Comparison of ENCODE assay signal across 16 mouse cellular contexts in the genomic region with DNA sequence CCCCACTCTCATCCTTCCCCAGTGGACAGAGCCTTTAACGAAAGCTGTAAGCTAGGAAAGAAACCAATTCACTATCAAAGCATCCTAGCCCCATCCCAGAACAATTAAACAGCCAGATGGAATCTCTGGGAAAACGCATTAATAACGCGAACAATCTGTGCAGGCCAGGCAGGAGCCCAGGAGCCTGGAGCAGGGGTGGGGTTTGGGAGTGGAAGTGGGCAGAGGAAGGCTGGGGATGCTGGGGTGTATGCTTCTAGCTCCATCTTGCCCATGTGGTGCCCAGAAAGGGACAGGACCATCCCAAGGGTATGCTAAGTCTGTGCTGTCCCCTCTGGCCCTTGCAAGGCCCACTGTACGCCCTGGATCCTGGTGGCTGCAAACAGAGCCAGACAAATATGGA. TPM values are rescaled to one million over a fixed set of nuclear protein-coding genes. Genes with fewer than 3 reads are reported as not detected.
A peak's percentile ranks its signal among the peaks of the same experiment; 100 is the strongest.
DNase-seq lines count a peak whose midpoint lies in the region; ATAC-seq and TF ChIP-seq lines count a peak whose summit lies in the region.
"Had no signal": no experiment of that assay in that cellular context is flagged by ENCODE, and none has a peak within 500 bp of the region (broad histone marks: within the 10 kb centered on the region; RNA-seq: fewer than 3 reads in every experiment).

No protein-coding gene starts in this region.

- ATAC-seq in embryonic facial prominence, embryonic 15.5 days (ENCODE audit: insufficient number of reproducible peaks, low FRiP score, low TSS enrichment, low read depth), result peak; percentile 39; the same call in 1 of the 2 replicates
- no peak for ATAC-seq in cerebellum, adult (ENCODE audit: insufficient number of reproducible peaks, low FRiP score, low TSS enrichment)
- ATAC-seq: inflammation-experienced regulatory T-cells, adult 6 months had no signal

- peaks cover 66% of the 10 kb centered on the region for H3K4me1 ChIP-seq in embryonic facial prominence, embryonic 15.5 days
- peaks cover 9% of the 10 kb centered on the region for H3K4me1 ChIP-seq in kidney, adult 2 months (ENCODE audit: control insufficient read depth, insufficient read depth, low read length)

- no peak overlapping the region; the same call in 1 of the 2 replicates for H3K4me2 ChIP-seq in embryonic facial prominence, embryonic 15.5 days (replicated peaks)
- H3K4me2 ChIP-seq: hindbrain, embryonic 12.5 days; midbrain, embryonic 12.5 days; neural tube, embryonic 13.5 days; stomach, embryonic 15.5 days had no signal

- H3K36me3 ChIP-seq in embryonic facial prominence, embryonic 15.5 days, result no peaks in the 10 kb centered on the region
- H3K36me3 ChIP-seq in kidney, adult 2 months (ENCODE audit: control insufficient read depth, insufficient read depth, low read length), result no peaks in the 10 kb centered on the region
- H3K36me3 ChIP-seq: hindbrain, embryonic 12.5 days; midbrain, embryonic 12.5 days; neural tube, embryonic 13.5 days; stomach, embryonic 15.5 days had no signal

- H3K9ac ChIP-seq in embryonic facial prominence, embryonic 15.5 days, result no peak overlapping the region
- H3K9ac ChIP-seq: hindbrain, embryonic 12.5 days; midbrain, embryonic 12.5 days; neural tube, embryonic 13.5 days; stomach, embryonic 15.5 days had no signal

- peak overlapping the region; percentile 73 for H3K27ac ChIP-seq in embryonic facial prominence, embryonic 15.5 days (replicated peaks)
- H3K27ac ChIP-seq in kidney, adult 2 months (ENCODE audit: insufficient read depth, low read depth, low read length), result no peak overlapping the region
- H3K27ac ChIP-seq: hindbrain, embryonic 12.5 days; midbrain, embryonic 12.5 days; neural tube, embryonic 13.5 days; stomach, embryonic 15.5 days had no signal

- H3K27me3 ChIP-seq in embryonic facial prominence, embryonic 15.5 days, result peaks cover 31% of the 10 kb centered on the region
- no peaks in the 10 kb centered on the region for H3K27me3 ChIP-seq in kidney, adult 2 months (replicated peaks; ENCODE audit: control insufficient read depth, insufficient read depth, low read length)

- no peak for TF ChIP-seq CTCF in kidney, adult 2 months (conservative IDR thresholded peaks at IDR 0.05; ENCODE audit: insufficient read depth, insufficient read length, low read depth, low read length)

- no peaks in the 10 kb centered on the region for H3K9me3 ChIP-seq in embryonic facial prominence, embryonic 15.5 days (replicated peaks)
- H3K9me3 ChIP-seq: hindbrain, embryonic 12.5 days; midbrain, embryonic 12.5 days; neural tube, embryonic 13.5 days; stomach, embryonic 15.5 days had no signal

- DNase-seq in layer of hippocampus, adult 11-12 months (ENCODE audit: low spot score), result peak; percentile 57
- no peak for DNase-seq in layer of hippocampus, adult 9-10 months (ENCODE audit: low spot score)
- DNase-seq in brain, adult 2 months (ENCODE audit: low read depth, low spot score), result peak; percentile 27
- DNase-seq in layer of hippocampus, postnatal 14 days (ENCODE audit: low spot score in 2 of 2), result peak; percentile 33 to 77
- no peak for DNase-seq in kidney, adult 2 months
- DNase-seq: adrenal gland, postnatal 25 days; cerebellum, adult 11 months; lung, adult 18-20 months; thymus, postnatal 36 days had no signal

- 27% methylated on average over 5 of the region's 5 CpGs for WGBS in embryonic facial prominence, embryonic 15.5 days
- WGBS in kidney, adult 2 months, result 84% methylated on average over 5 of the region's 5 CpGs

- no peak overlapping the region for H3K4me3 ChIP-seq in embryonic facial prominence, embryonic 15.5 days (replicated peaks)
- no peak overlapping the region for H3K4me3 ChIP-seq in kidney, adult 2 months (ENCODE audit: insufficient read depth, low read depth, low read length)
- H3K4me3 ChIP-seq: hindbrain, embryonic 12.5 days; midbrain, embryonic 12.5 days; neural tube, embryonic 13.5 days; stomach, embryonic 15.5 days had no signal

- no peak for TF ChIP-seq POLR2A in kidney, adult 2 months (IDR thresholded peaks at IDR 0.05; ENCODE audit: low read depth, low read length)

RNA-seq across cellular contexts. Expression of a gene that starts 5.1 kb away (rescaled TPM):
- 16.6 and 18.7 TPM in 2 replicates for polyA plus RNA-seq in embryonic facial prominence, embryonic 15.5 days (2015; fragmentation: Nextera tagmentation; extraction: Ambion mirVana)
- 10 to 100 TPM; 16.4 to 16.9 TPM for total RNA-seq in layer of hippocampus, postnatal 14 days (2021)
- polyA plus RNA-seq in kidney, adult 2 months (2012; rRNA removed), result 41.6 and 55.2 TPM in 2 replicates

Comparison
In these comparisons a context has a peak if more than half of its experiments do, and no peak if none do; other contexts are left out.
1. DNase-seq: peak in layer of hippocampus, adult 11-12 months (single experiment), brain, adult 2 months (single experiment) and layer of hippocampus, postnatal 14 days (2 of 2); none in layer of hippocampus, adult 9-10 months (single experiment) and kidney, adult 2 months (single experiment).